Mouse (Mus musculus) midbrain, embryonic 16.5 days (tissue): Measurements from ENCODE around the gene Fignl1. TPM values are rescaled to one million over a fixed set of nuclear protein-coding genes. Genes with fewer than 3 reads are reported as not detected.

ENCODE experiments used
- ATAC-seq: fragments of 200-750 bp; cut with Nextera tagmentation; 2 replicates; pipeline ENCODE4 v1.8.0; 2017; ENCODE audit warnings: moderate TSS enrichment
- H3K27ac ChIP-seq: fragments of 300-500 bp; sonication (generic); 2 replicates; pipeline ENCODE4 v1.5.1; 2014; ENCODE audit warnings: mild to moderate bottlenecking, low read length, mixed read lengths
- H3K27me3 ChIP-seq: fragments of 300-500 bp; sonication (generic); 2 replicates; pipeline ENCODE4 v1.6.1; 2014; ENCODE audit warnings: low read depth, low read length, mixed read lengths; ENCODE audit not compliant: control insufficient read depth, insufficient read depth
- H3K36me3 ChIP-seq: fragments of 300-500 bp; sonication (generic); 2 replicates; pipeline ENCODE4 v1.6.1; 2014; ENCODE audit warnings: mild to moderate bottlenecking, low read length, moderate library complexity, mixed read lengths; ENCODE audit not compliant: control insufficient read depth, insufficient read depth
- H3K4me1 ChIP-seq: fragments of 300-500 bp; sonication (generic); 2 replicates; pipeline ENCODE4 v1.6.1; 2014; ENCODE audit warnings: mild to moderate bottlenecking, low read length, mixed read lengths; ENCODE audit not compliant: control insufficient read depth, insufficient read depth
- H3K4me2 ChIP-seq: fragments of 300-500 bp; sonication (generic); 2 replicates; pipeline ENCODE4 v1.6.1; 2014; ENCODE audit warnings: mild to moderate bottlenecking, low read length, mixed read lengths
- H3K4me3 ChIP-seq: fragments of 300-500 bp; sonication (generic); 2 replicates; pipeline ENCODE4 v1.5.1; 2014; ENCODE audit warnings: low read depth, mild to moderate bottlenecking, low read length, moderate library complexity, mixed read lengths
- H3K9ac ChIP-seq: fragments of 300-500 bp; sonication (generic); 2 replicates; pipeline ENCODE4 v1.6.1; 2014; ENCODE audit warnings: low read depth, low read length, mixed read lengths
- H3K9me3 ChIP-seq: fragments of 300-500 bp; sonication (generic); replicated peaks from 2 replicates; pipeline ENCODE4 v1.6.1; 2014; ENCODE audit warnings: mild to moderate bottlenecking, low read length, mixed read lengths; ENCODE audit not compliant: control insufficient read depth, poor library complexity, severe bottlenecking
- WGBS: fragments of 180-500 bp; shearing (Covaris S2); extraction: QIAGEN DNeasy Blood & Tissue Kit; methylation state at CpG from one replicate; pipeline ENCODE4 v1.1.7; 2014; 5-methylcytosine and 5-hydroxymethylcytosine counted together
- polyA plus RNA-seq: library from polyadenylated mRNA; unstranded; fragments of >200 nt; fragmentation: Nextera tagmentation; extraction: Ambion mirVana; gene quantifications from 2 replicates; pipeline ENCODE4 v1.2.1, GENCODE M21; 2015

Fignl1 gene
- polyA plus RNA-seq, 1 experiment from 2014 or later: 7.1 TPM

DNA sequence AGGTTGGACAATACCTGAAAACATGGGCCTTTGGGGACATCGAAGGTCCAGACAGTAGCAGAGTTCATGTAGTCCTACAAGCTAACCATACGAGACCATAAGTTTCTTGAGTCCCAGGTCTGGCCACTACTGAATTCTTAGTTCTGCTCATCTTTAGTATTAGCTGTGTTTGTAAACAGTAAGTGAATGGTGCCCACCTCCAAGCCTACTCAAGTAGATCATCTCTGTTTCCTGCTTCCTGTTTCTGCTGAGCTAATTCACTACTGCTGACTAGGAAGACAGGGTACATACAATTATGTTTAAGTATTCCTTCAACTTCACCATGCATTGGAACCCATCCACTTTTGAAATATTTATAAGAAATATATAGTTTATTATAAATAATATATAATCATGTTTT, 40.7 kb downstream of the Fignl1 start:
- Histone ChIP-seq H3K4me1 (no peaks in the 10 kb centered on the region), H3K27me3 (no peaks in the 10 kb centered on the region), H3K4me3 (no peak overlapping the region), H3K4me2 (no peak overlapping the region), H3K9me3 (no peaks in the 10 kb centered on the region), H3K36me3 (no peaks in the 10 kb centered on the region), H3K27ac (no peak overlapping the region), H3K9ac (no peak overlapping the region)
- no peak for ATAC-seq
- WGBS: 93% methylated on average over 2 of the region's 2 CpGs

DNA sequence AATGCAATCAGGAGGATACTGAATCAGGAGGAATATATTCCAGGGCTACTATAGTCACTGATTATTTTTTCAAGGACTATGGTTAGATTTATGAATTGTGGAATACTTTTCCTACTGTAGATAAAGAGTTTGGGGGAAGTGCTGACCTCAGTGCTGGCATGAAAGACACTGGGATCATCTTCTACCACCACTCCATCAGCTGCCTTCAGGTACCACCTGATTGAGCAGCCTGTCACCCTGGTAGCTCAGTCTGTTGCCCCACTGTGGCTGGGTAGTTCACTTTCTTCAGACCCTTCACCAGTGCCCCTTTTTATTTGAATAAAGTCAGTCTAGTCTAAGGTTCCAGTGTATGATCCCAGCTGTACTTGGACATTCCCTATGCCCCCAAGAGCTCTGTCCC, 42.0 kb downstream of the Fignl1 start:
- Histone ChIP-seq H3K4me3 (no peak overlapping the region), H3K4me1 (no peaks in the 10 kb centered on the region), H3K4me2 (no peak overlapping the region), H3K36me3 (no peaks in the 10 kb centered on the region), H3K9me3 (no peaks in the 10 kb centered on the region), H3K9ac (no peak overlapping the region), H3K27ac (no peak overlapping the region), H3K27me3 (no peaks in the 10 kb centered on the region)
- ATAC-seq: no peak

DNA sequence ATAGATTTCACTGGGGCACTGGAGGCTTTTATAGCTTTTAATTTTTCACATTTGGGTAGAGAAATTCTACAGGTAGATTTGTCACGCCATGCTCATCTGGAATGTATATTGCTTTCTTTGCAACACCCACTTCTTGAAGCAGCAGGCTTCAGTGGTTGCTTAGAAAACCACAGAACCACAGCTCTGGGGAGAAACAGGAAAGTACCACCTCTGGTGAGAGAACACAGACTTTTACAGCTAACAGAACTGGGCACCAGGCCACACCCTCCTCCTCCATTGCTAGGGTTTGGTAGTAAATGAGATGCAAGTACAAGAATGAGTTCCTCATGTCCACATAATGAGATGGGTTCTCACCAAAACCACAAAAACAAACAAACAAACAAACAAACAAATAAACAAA, 42.7 kb downstream of the Fignl1 start:
- H3K9ac ChIP-seq: no peak overlapping the region
- no peaks in the 10 kb centered on the region for H3K9me3 ChIP-seq
- no peaks in the 10 kb centered on the region for H3K27me3 ChIP-seq
- no peak overlapping the region for H3K4me3 ChIP-seq
- no peaks in the 10 kb centered on the region for H3K36me3 ChIP-seq
- H3K4me1 ChIP-seq: no peaks in the 10 kb centered on the region
- H3K4me2 ChIP-seq: no peak overlapping the region
- no peak overlapping the region for H3K27ac ChIP-seq
- 96% methylated on average over 1 of the region's 1 CpGs for WGBS
- no peak for ATAC-seq

DNA sequence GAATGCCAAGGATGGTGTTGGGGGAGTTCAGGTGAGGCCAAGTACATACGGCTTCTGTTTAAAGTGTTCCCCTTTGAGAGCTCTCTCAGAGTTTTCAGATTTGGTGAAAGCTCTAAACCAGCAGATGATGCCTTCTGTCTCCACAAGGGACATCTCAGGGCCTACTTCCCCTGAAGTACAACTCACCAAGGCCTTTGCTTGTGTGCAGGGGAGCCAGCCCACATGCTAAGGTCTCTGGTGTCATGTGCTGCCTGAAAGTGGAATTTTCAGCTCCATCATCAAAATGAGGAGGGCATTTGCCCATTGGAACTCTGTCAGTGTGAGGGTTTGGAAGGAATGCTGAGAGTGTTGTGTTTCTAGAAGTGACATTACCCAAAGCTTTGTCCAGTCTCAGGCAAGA, 43.3 kb downstream of the Fignl1 start:
- H3K4me1 ChIP-seq: no peaks in the 10 kb centered on the region
- no peaks in the 10 kb centered on the region for H3K36me3 ChIP-seq
- ATAC-seq: no peak
- H3K9ac ChIP-seq: no peak overlapping the region
- H3K4me2 ChIP-seq: no peak overlapping the region
- no peak overlapping the region for H3K27ac ChIP-seq
- no peak overlapping the region for H3K4me3 ChIP-seq
- H3K27me3 ChIP-seq: no peaks in the 10 kb centered on the region
- H3K9me3 ChIP-seq: no peaks in the 10 kb centered on the region
- WGBS: 82% methylated on average over 1 of the region's 1 CpGs

DNA sequence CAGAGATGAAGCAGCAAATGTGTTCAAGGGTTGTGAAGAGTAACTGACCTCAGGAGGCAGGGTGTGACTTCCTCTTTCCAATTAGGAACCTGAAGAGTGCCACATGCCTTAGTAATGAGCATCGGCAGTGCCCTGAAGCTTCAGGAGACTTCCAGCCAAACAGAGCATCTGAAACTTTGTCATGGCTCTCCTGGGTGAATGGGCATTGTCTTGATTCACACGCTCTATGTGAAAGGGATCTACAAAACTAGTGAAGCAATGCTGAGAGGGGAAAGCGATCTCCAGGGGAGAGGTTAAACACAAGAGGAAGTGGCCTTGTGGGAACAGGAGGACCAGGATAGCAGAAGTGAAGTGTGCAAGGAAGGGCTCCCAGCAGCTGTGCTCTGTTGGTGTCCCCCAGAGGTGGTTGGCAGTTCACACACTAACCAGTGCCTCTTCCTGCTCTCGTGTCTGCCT, 45.5 kb downstream of the Fignl1 start:
- no peaks in the 10 kb centered on the region for H3K4me1 ChIP-seq
- H3K9ac ChIP-seq: no peak overlapping the region
- WGBS: 74% methylated on average over 4 of the region's 4 CpGs
- H3K4me2 ChIP-seq: no peak overlapping the region
- no peak overlapping the region for H3K27ac ChIP-seq
- no peak overlapping the region for H3K4me3 ChIP-seq
- H3K27me3 ChIP-seq: no peaks in the 10 kb centered on the region
- H3K36me3 ChIP-seq: no peaks in the 10 kb centered on the region
- no peak for ATAC-seq
- no peaks in the 10 kb centered on the region for H3K9me3 ChIP-seq

DNA sequence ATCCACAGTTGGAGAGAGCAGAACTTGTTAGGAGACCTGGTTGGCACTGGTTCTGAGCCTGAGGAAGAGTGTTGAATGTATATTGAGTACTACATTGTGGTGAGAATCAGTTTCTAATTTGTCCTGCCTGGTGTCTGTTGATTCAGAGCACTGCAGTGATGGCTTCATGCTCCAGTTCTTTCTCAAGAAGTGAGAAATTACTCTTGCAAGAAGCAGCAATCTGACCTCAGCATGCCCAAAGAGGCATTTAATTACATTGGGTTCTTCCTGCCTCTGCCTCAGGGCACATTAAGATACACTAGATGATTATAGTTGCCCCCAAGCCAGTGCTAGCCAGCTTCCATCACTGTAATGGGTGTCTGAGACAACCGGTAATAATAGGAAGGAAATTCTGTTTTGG, 49.9 kb downstream of the Fignl1 start:
- no peak overlapping the region for H3K4me2 ChIP-seq
- 95% methylated on average over 1 of the region's 1 CpGs for WGBS
- H3K4me1 ChIP-seq: no peaks in the 10 kb centered on the region
- H3K9me3 ChIP-seq: no peaks in the 10 kb centered on the region
- no peak for ATAC-seq
- H3K27me3 ChIP-seq: no peaks in the 10 kb centered on the region
- no peak overlapping the region for H3K4me3 ChIP-seq
- no peaks in the 10 kb centered on the region for H3K36me3 ChIP-seq
- H3K27ac ChIP-seq: no peak overlapping the region
- no peak overlapping the region for H3K9ac ChIP-seq

DNA sequence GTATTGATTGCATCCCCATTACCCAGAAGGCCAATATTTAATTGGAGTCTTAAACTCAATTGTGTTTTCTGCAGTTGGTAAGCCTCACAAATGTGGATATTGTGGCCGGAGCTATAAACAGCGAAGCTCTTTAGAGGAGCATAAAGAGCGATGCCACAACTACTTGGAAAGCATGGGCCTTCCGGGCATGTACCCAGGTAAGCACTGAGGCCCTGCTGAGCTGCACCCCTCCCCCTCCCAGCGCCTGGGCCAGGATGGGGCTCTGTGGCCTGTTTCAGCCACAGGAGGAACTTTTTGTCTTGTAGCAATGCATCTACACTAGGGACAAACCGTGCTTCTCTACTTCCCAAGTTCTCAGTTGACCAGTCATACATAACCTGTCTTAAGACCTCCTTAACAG, 50.6 kb downstream of the Fignl1 start:
- ATAC-seq: no peak
- Histone ChIP-seq H3K27ac (no peak overlapping the region), H3K9ac (no peak overlapping the region), H3K36me3 (no peaks in the 10 kb centered on the region), H3K9me3 (no peaks in the 10 kb centered on the region), H3K4me2 (no peak overlapping the region), H3K4me1 (no peaks in the 10 kb centered on the region), H3K27me3 (no peaks in the 10 kb centered on the region), H3K4me3 (no peak overlapping the region)
- 79% methylated on average over 6 of the region's 6 CpGs for WGBS

DNA sequence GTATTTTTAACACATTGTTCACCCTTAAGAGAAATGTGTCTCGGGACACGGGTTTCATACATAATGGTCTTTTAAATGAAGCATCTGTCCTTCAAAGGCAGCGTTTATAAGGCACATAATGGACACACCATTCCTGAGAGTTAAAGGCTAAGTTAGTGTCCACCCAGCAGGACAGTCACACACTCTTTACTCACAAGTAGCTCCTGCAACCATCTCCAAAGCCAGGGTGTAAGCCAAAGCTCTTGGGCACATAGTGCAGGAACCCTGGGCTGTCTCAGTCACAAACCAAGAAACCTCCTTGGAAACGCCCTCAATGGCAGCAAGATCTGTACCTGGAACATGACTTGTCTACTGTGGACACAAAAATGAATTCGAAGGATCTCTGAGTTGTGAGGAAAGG, 55.9 kb downstream of the Fignl1 start:
- Histone ChIP-seq H3K36me3 (no peaks in the 10 kb centered on the region), H3K9ac (no peak overlapping the region), H3K4me2 (no peak overlapping the region), H3K27me3 (no peaks in the 10 kb centered on the region), H3K4me3 (no peak overlapping the region), H3K9me3 (no peaks in the 10 kb centered on the region), H3K27ac (no peak overlapping the region), H3K4me1 (no peaks in the 10 kb centered on the region)
- WGBS: 87% methylated on average over 5 of the region's 5 CpGs
- no peak for ATAC-seq

DNA sequence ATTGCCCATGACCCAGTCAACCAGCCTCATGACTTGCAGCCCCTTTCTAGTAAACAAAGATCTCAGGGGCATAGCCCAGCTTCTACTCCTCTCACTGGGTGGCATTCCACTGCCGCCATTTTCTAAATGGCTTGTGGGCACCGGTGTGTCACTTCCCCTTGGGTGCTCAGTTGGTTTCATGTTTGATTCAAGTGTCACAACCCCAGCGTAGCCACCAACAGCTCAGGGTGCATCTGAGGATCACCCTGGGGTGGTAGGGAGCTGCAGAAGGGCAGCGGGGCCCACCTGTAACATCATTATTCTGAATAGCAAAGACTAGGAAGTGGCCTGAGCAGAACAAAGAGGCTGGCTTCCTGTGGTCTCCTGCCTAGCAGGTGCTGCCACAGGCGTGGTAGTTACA, 57.7 kb downstream of the Fignl1 start:
- H3K27me3 ChIP-seq: no peaks in the 10 kb centered on the region
- H3K4me2 ChIP-seq: no peak overlapping the region
- H3K4me3 ChIP-seq: no peak overlapping the region
- no peak overlapping the region for H3K27ac ChIP-seq
- no peaks in the 10 kb centered on the region for H3K36me3 ChIP-seq
- H3K9ac ChIP-seq: no peak overlapping the region
- H3K4me1 ChIP-seq: no peaks in the 10 kb centered on the region
- 82% methylated on average over 5 of the region's 5 CpGs for WGBS
- no peak for ATAC-seq
- H3K9me3 ChIP-seq: no peaks in the 10 kb centered on the region

DNA sequence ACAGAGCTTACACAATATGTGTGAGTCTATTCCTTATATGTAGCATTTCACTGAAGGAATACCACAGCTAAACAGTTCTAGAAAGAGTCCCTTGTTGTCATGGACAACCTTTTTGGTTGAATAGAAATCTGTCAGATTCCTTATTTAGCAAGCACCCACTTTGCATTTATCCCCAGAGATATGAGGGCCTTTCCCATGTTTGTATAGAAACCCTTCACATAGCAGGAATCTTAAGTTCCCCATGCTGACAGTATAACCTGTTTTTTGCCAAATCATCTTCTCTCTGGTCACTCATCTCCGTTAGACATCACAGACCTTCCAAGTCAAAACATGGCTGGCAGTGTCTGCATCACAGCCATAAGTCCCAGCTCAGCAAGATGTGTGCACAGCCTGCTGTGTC, 64.5 kb downstream of the Fignl1 start:
- no peak overlapping the region for H3K27ac ChIP-seq
- no peaks in the 10 kb centered on the region for H3K9me3 ChIP-seq
- no peak overlapping the region for H3K4me3 ChIP-seq
- H3K36me3 ChIP-seq: no peaks in the 10 kb centered on the region
- no peak overlapping the region for H3K9ac ChIP-seq
- 47% methylated on average over 1 of the region's 1 CpGs for WGBS
- H3K4me1 ChIP-seq: no peaks in the 10 kb centered on the region
- H3K4me2 ChIP-seq: no peak overlapping the region
- no peaks in the 10 kb centered on the region for H3K27me3 ChIP-seq
- ATAC-seq: no peak
